Mouse (Mus musculus) cortical plate, adult 2 months (tissue): ENCODE data around the gene Zfp648.

Source experiments
- CTCF ChIP-seq: fragments of 200-500 bp; IDR thresholded peaks from 2 replicates; pipeline ENCODE4 v1.5.1; 2011; ENCODE audit warnings: mild to moderate bottlenecking, control low read depth, low read length; ENCODE audit not compliant: insufficient read depth; ENCODE audit errors: extremely low read depth
- POLR2A ChIP-seq: fragments of 200-500 bp; IDR thresholded peaks from 2 replicates; pipeline ENCODE4 v1.6.1; 2011; ENCODE audit warnings: mild to moderate bottlenecking, low read length, control low read depth; ENCODE audit not compliant: insufficient read depth; ENCODE audit errors: extremely low read depth

- TF ChIP-seq CTCF (no peak), POLR2A (0 out of 2 replicates have a peak, but pooled peaks have one; percentile 20)
Observed at GRCm38 (mm10) chr1:154204652-154205573, 3.9 kb downstream of the Zfp648 start.
